Mouse (Mus musculus): Measurements from ENCODE around the gene Retreg3. TPM values are rescaled to one million over a fixed set of nuclear protein-coding genes. Genes with fewer than 3 reads are reported as not detected.
A peak's percentile ranks its signal among the peaks of the same experiment; 100 is the strongest.
"Not testable (repeated sequence)": the region's sequence is repeated elsewhere in the genome, so short reads cannot be mapped to it uniquely, and the experiment has no call there.

Retreg3 gene
- total and polyA plus RNA-seq, 2 experiments = 46.3 to 61.2 TPM

- no peak overlapping the region for H3K4me3 ChIP-seq (ENCODE audit: insufficient read depth, low read depth, low read length)
- TF ChIP-seq POLR2A (IDR thresholded peaks at IDR 0.05; ENCODE audit: extremely low read depth, insufficient read depth, low read length) = no peak
- TF ChIP-seq CTCF (IDR thresholded peaks at IDR 0.05; ENCODE audit: low read depth, low read length) = no peak
- H3K79me2 ChIP-seq (ENCODE audit: control insufficient read depth, insufficient read depth, low read length) = no peaks in the 10 kb centered on the region
- no peak overlapping the region for H3K27ac ChIP-seq (replicated peaks; ENCODE audit: insufficient read depth, low read depth, low read length)
- H3K9ac ChIP-seq (ENCODE audit: low read depth, low read length) = no peak overlapping the region
- peaks cover 7% of the 10 kb centered on the region for H3K36me3 ChIP-seq (ENCODE audit: control insufficient read depth, insufficient read depth, low read length)
- no peaks in the 10 kb centered on the region for H3K27me3 ChIP-seq (ENCODE audit: control insufficient read depth, insufficient read depth, low read length)
- H3K4me1 ChIP-seq (ENCODE audit: control insufficient read depth, insufficient read depth, low read length) = peaks cover 10% of the 10 kb centered on the region
- 85% methylated on average over 11 of the region's 11 CpGs for WGBS
- no peak for DNase-seq (ENCODE audit: extremely low read depth, low read depth, low spot score)
Measured at GRCm38 (mm10) chr11:101128996-101129577, 9.4 kb upstream of the Retreg3 start.

- Histone ChIP-seq H3K36me3 (ENCODE audit: control insufficient read depth, insufficient read depth, low read length) (peaks cover 14% of the 10 kb centered on the region), H3K9ac (ENCODE audit: low read depth, low read length) (no peak overlapping the region), H3K27me3 (ENCODE audit: control insufficient read depth, insufficient read depth, low read length) (no peaks in the 10 kb centered on the region), H3K4me1 (ENCODE audit: control insufficient read depth, insufficient read depth, low read length) (peaks cover 8% of the 10 kb centered on the region), H3K79me2 (ENCODE audit: control insufficient read depth, insufficient read depth, low read length) (no peaks in the 10 kb centered on the region), H3K27ac (replicated peaks; ENCODE audit: insufficient read depth, low read depth, low read length) (no peak overlapping the region), H3K4me3 (ENCODE audit: insufficient read depth, low read depth, low read length) (no peak overlapping the region)
- TF ChIP-seq POLR2A (IDR thresholded peaks at IDR 0.05; ENCODE audit: extremely low read depth, insufficient read depth, low read length) = no peak
- TF ChIP-seq CTCF (IDR thresholded peaks at IDR 0.05; ENCODE audit: low read depth, low read length) = peak; percentile 16; the same call in 1 of the 2 replicates
- no peak for DNase-seq (ENCODE audit: extremely low read depth, low read depth, low spot score)
- WGBS = 94% methylated on average over 1 of the region's 1 CpGs
Measured at GRCm38 (mm10) chr11:101127075-101127474, 7.4 kb upstream of the Retreg3 start.

- not testable (repeated sequence) for DNase-seq (ENCODE audit: extremely low read depth, low read depth, low spot score); H3K27ac ChIP-seq (replicated peaks; ENCODE audit: insufficient read depth, low read depth, low read length); H3K4me1 ChIP-seq (ENCODE audit: control insufficient read depth, insufficient read depth, low read length); H3K9ac ChIP-seq (ENCODE audit: low read depth, low read length); H3K4me3 ChIP-seq (ENCODE audit: insufficient read depth, low read depth, low read length); H3K79me2 ChIP-seq (ENCODE audit: control insufficient read depth, insufficient read depth, low read length); H3K27me3 ChIP-seq (ENCODE audit: control insufficient read depth, insufficient read depth, low read length)
- WGBS = 94% methylated on average over 9 of the region's 9 CpGs
- peaks cover 14% of the 10 kb centered on the region for H3K36me3 ChIP-seq (ENCODE audit: control insufficient read depth, insufficient read depth, low read length)
Measured at GRCm38 (mm10) chr11:101125008-101125407, 5.3 kb upstream of the Retreg3 start.

GRCm38 (mm10) chr11:101124494-101124893, 4.8 kb upstream of the Retreg3 start:
- H3K4me3 ChIP-seq (ENCODE audit: insufficient read depth, low read depth, low read length); H3K27me3 ChIP-seq (ENCODE audit: control insufficient read depth, insufficient read depth, low read length); DNase-seq (ENCODE audit: extremely low read depth, low read depth, low spot score); H3K27ac ChIP-seq (replicated peaks; ENCODE audit: insufficient read depth, low read depth, low read length); H3K79me2 ChIP-seq (ENCODE audit: control insufficient read depth, insufficient read depth, low read length); H3K4me1 ChIP-seq (ENCODE audit: control insufficient read depth, insufficient read depth, low read length); H3K9ac ChIP-seq (ENCODE audit: low read depth, low read length): not testable (repeated sequence)
- WGBS = 96% methylated on average over 8 of the region's 8 CpGs
- H3K36me3 ChIP-seq (ENCODE audit: control insufficient read depth, insufficient read depth, low read length) = peaks cover 14% of the 10 kb centered on the region

GRCm38 (mm10) chr11:101120545-101121188, 974 bp upstream of the Retreg3 start:
- WGBS = 25% methylated on average over 19 of the region's 19 CpGs
- Histone ChIP-seq H3K4me3 (ENCODE audit: insufficient read depth, low read depth, low read length) (peak overlapping the region; percentile 50), H3K36me3 (ENCODE audit: control insufficient read depth, insufficient read depth, low read length) (peaks cover 7% of the 10 kb centered on the region), H3K4me1 (ENCODE audit: control insufficient read depth, insufficient read depth, low read length) (peaks cover 13% of the 10 kb centered on the region), H3K27me3 (ENCODE audit: control insufficient read depth, insufficient read depth, low read length) (no peaks in the 10 kb centered on the region), H3K79me2 (ENCODE audit: control insufficient read depth, insufficient read depth, low read length) (peaks cover 18% of the 10 kb centered on the region), H3K27ac (replicated peaks; ENCODE audit: insufficient read depth, low read depth, low read length) (peak overlapping the region; percentile 40), H3K9ac (ENCODE audit: low read depth, low read length) (peak overlapping the region; percentile 53)
- peak; percentile 51 for DNase-seq (ENCODE audit: extremely low read depth, low read depth, low spot score)
- TF ChIP-seq CTCF (IDR thresholded peaks at IDR 0.05; ENCODE audit: low read depth, low read length) (no peak), POLR2A (IDR thresholded peaks at IDR 0.05; ENCODE audit: extremely low read depth, insufficient read depth, low read length) (no peak)

GRCm38 (mm10) chr11:101119131-101119760, 447 bp downstream of the Retreg3 start:
- Histone ChIP-seq H3K27me3 (ENCODE audit: control insufficient read depth, insufficient read depth, low read length) (no peaks in the 10 kb centered on the region), H3K9ac (ENCODE audit: low read depth, low read length) (peak overlapping the region; percentile 90), H3K4me1 (ENCODE audit: control insufficient read depth, insufficient read depth, low read length) (peaks cover 14% of the 10 kb centered on the region), H3K79me2 (ENCODE audit: control insufficient read depth, insufficient read depth, low read length) (peaks cover 26% of the 10 kb centered on the region), H3K36me3 (ENCODE audit: control insufficient read depth, insufficient read depth, low read length) (peaks cover 7% of the 10 kb centered on the region), H3K27ac (replicated peaks; ENCODE audit: insufficient read depth, low read depth, low read length) (peak overlapping the region; percentile 81), H3K4me3 (ENCODE audit: insufficient read depth, low read depth, low read length) (peak overlapping the region; percentile 87)
- no peak for TF ChIP-seq CTCF (IDR thresholded peaks at IDR 0.05; ENCODE audit: low read depth, low read length)
- no peak for TF ChIP-seq POLR2A (IDR thresholded peaks at IDR 0.05; ENCODE audit: extremely low read depth, insufficient read depth, low read length)
- DNase-seq (ENCODE audit: extremely low read depth, low read depth, low spot score) = no peak
- WGBS = under 1% methylated on average over 37 of the region's 39 CpGs
